Mouse (Mus musculus) hindbrain, embryonic 16.5 days (tissue): ENCODE results near the gene Rcor2. TPM values are rescaled to one million over a fixed set of nuclear protein-coding genes. Genes with fewer than 3 reads are reported as not detected.

Experiments used
- ATAC-seq: fragments of 200-750 bp; cut with Nextera tagmentation; 2 replicates; pipeline ENCODE4 v1.8.0; 2017; ENCODE audit warnings: moderate TSS enrichment, moderate library complexity
- H3K27ac ChIP-seq: fragments of 300-500 bp; sonication (generic); 2 replicates; pipeline ENCODE4 v1.5.1; 2014; ENCODE audit warnings: low read depth, mild to moderate bottlenecking, control low read depth, low read length, moderate library complexity
- H3K27me3 ChIP-seq: fragments of 300-500 bp; sonication (generic); replicated peaks from 2 replicates; pipeline ENCODE4 v1.6.1; 2014; ENCODE audit warnings: low read length; ENCODE audit not compliant: control insufficient read depth, insufficient read depth
- H3K36me3 ChIP-seq: fragments of 300-500 bp; sonication (generic); 2 replicates; pipeline ENCODE4 v1.6.1; 2014; ENCODE audit warnings: mild to moderate bottlenecking, low read length, moderate library complexity, mixed read lengths; ENCODE audit not compliant: control insufficient read depth, insufficient read depth
- H3K4me1 ChIP-seq: fragments of 300-500 bp; sonication (generic); 2 replicates; pipeline ENCODE4 v1.6.1; 2014; ENCODE audit warnings: low read depth, low read length; ENCODE audit not compliant: control insufficient read depth, insufficient read depth
- H3K4me2 ChIP-seq: fragments of 300-500 bp; sonication (generic); 2 replicates; pipeline ENCODE4 v1.6.1; 2014; ENCODE audit warnings: mild to moderate bottlenecking, low read length, control low read depth, moderate library complexity
- H3K4me3 ChIP-seq: fragments of 300-500 bp; sonication (generic); 2 replicates; pipeline ENCODE4 v1.5.1; 2014; ENCODE audit warnings: mild to moderate bottlenecking, low read length, control low read depth, moderate library complexity
- H3K9ac ChIP-seq: fragments of 300-500 bp; sonication (generic); 2 replicates; pipeline ENCODE4 v1.6.1; 2014; ENCODE audit warnings: low read depth, mild to moderate bottlenecking, control low read depth, low read length, moderate library complexity
- H3K9me3 ChIP-seq: fragments of 300-500 bp; sonication (generic); 2 replicates; pipeline ENCODE4 v1.6.1; 2014; ENCODE audit warnings: mild to moderate bottlenecking, low read length, moderate library complexity; ENCODE audit not compliant: control insufficient read depth
- WGBS: fragments of 180-500 bp; shearing (Covaris S2); extraction: QIAGEN DNeasy Blood & Tissue Kit; methylation state at CpG from one replicate; pipeline ENCODE4 v1.1.7; 2014; 5-methylcytosine and 5-hydroxymethylcytosine counted together
- polyA plus RNA-seq: library from polyadenylated mRNA; unstranded; fragments of >200 nt; fragmentation: Nextera tagmentation; extraction: Ambion mirVana; gene quantifications from 2 replicates; pipeline ENCODE4 v1.2.1, GENCODE M21; 2015

Gene Rcor2
- polyA plus RNA-seq, 1 experiment from 2014 or later = 10.5 TPM

DNA sequence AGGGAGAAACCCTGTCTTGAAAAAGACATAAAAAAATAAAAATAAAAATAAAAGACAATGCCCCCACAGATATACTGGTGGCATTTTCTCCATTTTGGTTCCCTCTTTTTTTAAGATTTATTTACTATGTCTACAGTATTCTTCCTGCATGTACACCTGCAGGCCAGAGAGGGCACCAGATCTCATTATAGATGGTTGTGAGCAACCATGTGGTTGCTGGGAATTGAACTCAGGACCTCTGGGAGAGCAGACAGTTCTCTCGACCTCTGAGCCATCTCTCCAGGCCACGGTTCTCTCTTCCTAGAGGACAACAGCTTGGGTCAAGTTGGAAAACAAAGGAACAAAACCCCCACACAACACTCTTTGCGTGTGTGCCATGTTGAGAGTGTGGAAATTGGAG, 5.2 kb upstream of the Rcor2 start:
- no peak for ATAC-seq
- Histone ChIP-seq H3K27ac (no peak overlapping the region), H3K4me2 (no peak overlapping the region), H3K9ac (no peak overlapping the region), H3K36me3 (no peaks in the 10 kb centered on the region), H3K9me3 (peaks cover 2% of the 10 kb centered on the region; the same call in 1 of the 2 replicates), H3K4me3 (no peak overlapping the region), H3K4me1 (peaks cover 25% of the 10 kb centered on the region), H3K27me3 (no peaks in the 10 kb centered on the region)
- WGBS = 88% methylated on average over 3 of the region's 3 CpGs

GRCm38 (mm10) chr19:7262592-7262991, 4.5 kb upstream of the Rcor2 start:
- H3K4me3 ChIP-seq = no peak overlapping the region
- no peaks in the 10 kb centered on the region for H3K27me3 ChIP-seq
- ATAC-seq = no peak
- 86% methylated on average over 1 of the region's 1 CpGs for WGBS
- H3K4me2 ChIP-seq = no peak overlapping the region
- no peak overlapping the region for H3K9ac ChIP-seq
- peaks cover 2% of the 10 kb centered on the region; the same call in 1 of the 2 replicates for H3K9me3 ChIP-seq
- H3K27ac ChIP-seq = no peak overlapping the region
- no peaks in the 10 kb centered on the region for H3K36me3 ChIP-seq
- peaks cover 31% of the 10 kb centered on the region for H3K4me1 ChIP-seq

- Histone ChIP-seq H3K36me3 (no peaks in the 10 kb centered on the region), H3K27me3 (no peaks in the 10 kb centered on the region), H3K9ac (no peak overlapping the region), H3K4me2 (no peak overlapping the region), H3K4me3 (no peak overlapping the region), H3K27ac (peak overlapping the region; percentile 93), H3K4me1 (peaks cover 36% of the 10 kb centered on the region), H3K9me3 (peaks cover 2% of the 10 kb centered on the region; the same call in 1 of the 2 replicates)
- WGBS = 18% methylated on average over 9 of the region's 9 CpGs
- no peak for ATAC-seq
Observed at GRCm38 (mm10) chr19:7264088-7264765, 2.9 kb upstream of the Rcor2 start.

DNA sequence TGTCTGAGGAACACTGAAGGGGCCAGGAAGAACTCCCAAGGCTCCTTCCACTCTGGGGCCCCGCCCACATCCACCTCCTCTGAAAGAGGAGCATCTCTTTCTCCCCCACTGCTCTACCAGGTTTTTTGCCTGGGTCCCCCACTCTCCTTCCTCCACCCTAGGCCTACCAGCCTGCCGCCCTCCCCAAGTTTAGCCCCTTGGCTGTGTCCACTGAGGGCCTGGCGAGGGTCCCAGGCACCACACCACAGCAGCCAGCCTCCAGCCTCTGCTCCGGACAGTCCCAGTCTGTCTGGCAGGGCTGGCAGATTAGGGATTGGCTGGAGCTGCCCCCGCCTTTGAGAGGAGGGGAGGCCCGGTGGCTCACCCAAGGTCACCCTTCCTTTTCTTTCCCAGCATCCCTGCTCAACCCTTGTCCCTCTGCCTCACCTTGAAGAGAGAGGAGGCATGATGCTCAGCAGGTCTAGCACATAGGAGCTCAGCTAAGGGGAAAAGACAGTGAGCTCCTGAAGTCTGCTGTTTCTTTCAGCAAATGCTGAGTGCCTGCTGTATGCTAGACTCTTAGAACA, 2.3 kb upstream of the Rcor2 start:
- H3K27ac ChIP-seq = peak overlapping the region; percentile 93
- no peak overlapping the region for H3K4me3 ChIP-seq
- no peaks in the 10 kb centered on the region for H3K27me3 ChIP-seq
- no peaks in the 10 kb centered on the region for H3K36me3 ChIP-seq
- peaks cover 2% of the 10 kb centered on the region; the same call in 1 of the 2 replicates for H3K9me3 ChIP-seq
- WGBS = 11% methylated on average over 5 of the region's 6 CpGs
- H3K9ac ChIP-seq = no peak overlapping the region
- peaks cover 42% of the 10 kb centered on the region for H3K4me1 ChIP-seq
- ATAC-seq = peak; percentile 3; the same call in 1 of the 2 replicates
- no peak overlapping the region for H3K4me2 ChIP-seq

GRCm38 (mm10) chr19:7265478-7266191, 1.5 kb upstream of the Rcor2 start:
- peak; percentile 17; the same call in 1 of the 2 replicates for ATAC-seq
- Histone ChIP-seq H3K27ac (peak overlapping the region; percentile 93), H3K27me3 (no peaks in the 10 kb centered on the region), H3K4me2 (no peak overlapping the region), H3K9ac (peak overlapping the region; percentile 45), H3K9me3 (peaks cover 2% of the 10 kb centered on the region; the same call in 1 of the 2 replicates), H3K4me1 (peaks cover 50% of the 10 kb centered on the region), H3K4me3 (no peak overlapping the region), H3K36me3 (no peaks in the 10 kb centered on the region)
- 12% methylated on average over 9 of the region's 14 CpGs for WGBS

DNA sequence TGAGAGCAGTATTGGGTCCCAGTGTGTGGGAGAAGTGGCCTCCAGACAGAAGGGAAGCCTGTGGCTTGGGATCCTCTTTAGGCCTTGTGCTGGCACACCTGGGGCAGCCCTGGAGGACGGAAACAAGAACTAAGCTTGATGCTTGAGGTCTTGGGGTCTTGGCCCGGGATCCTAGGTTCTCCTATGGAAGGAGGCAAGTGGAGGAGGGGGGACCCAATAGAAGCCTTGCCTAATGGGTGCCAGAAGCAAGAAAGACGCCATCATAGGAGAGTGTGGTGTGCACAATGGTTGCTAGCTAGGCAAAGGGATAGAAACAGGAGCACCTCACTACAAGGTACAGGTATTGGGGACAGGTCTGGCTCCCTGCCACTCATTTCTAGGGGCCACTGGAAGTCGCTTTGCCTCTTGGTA, 699 bp upstream of the Rcor2 start:
- peaks cover 53% of the 10 kb centered on the region for H3K4me1 ChIP-seq
- 46% methylated on average over 4 of the region's 4 CpGs for WGBS
- 0 out of 2 replicates have a peak overlapping the region, but pooled peaks have one; percentile 45 for H3K9ac ChIP-seq
- ATAC-seq = no peak
- H3K4me2 ChIP-seq = no peak overlapping the region
- H3K9me3 ChIP-seq = peaks cover 2% of the 10 kb centered on the region; the same call in 1 of the 2 replicates
- peak overlapping the region; percentile 93 for H3K27ac ChIP-seq
- H3K4me3 ChIP-seq = no peak overlapping the region
- no peaks in the 10 kb centered on the region for H3K27me3 ChIP-seq
- H3K36me3 ChIP-seq = 0 out of 2 replicates have a peak, but pooled peaks cover 2% of the 10 kb centered on the region

GRCm38 (mm10) chr19:7267781-7268721, 926 bp downstream of the Rcor2 start:
- Histone ChIP-seq H3K4me3 (peak overlapping the region; percentile 82), H3K9me3 (no peaks in the 10 kb centered on the region), H3K27ac (peak overlapping the region; percentile 93), H3K36me3 (peaks cover 4% of the 10 kb centered on the region; the same call in 1 of the 2 replicates), H3K27me3 (no peaks in the 10 kb centered on the region), H3K9ac (peak overlapping the region; percentile 91), H3K4me1 (peaks cover 53% of the 10 kb centered on the region), H3K4me2 (peak overlapping the region; percentile 86)
- WGBS = 1% methylated on average over 45 of the region's 97 CpGs
- peak; percentile 54 for ATAC-seq

- peak overlapping the region; percentile 91 for H3K9ac ChIP-seq
- WGBS = 0% methylated on average over 29 of the region's 30 CpGs
- H3K4me2 ChIP-seq = peak overlapping the region; percentile 86
- no peaks in the 10 kb centered on the region for H3K9me3 ChIP-seq
- H3K27me3 ChIP-seq = no peaks in the 10 kb centered on the region
- ATAC-seq = 0 out of 2 replicates have a peak, but pooled peaks have one; percentile 3
- peak overlapping the region; percentile 93 for H3K27ac ChIP-seq
- peaks cover 53% of the 10 kb centered on the region for H3K4me1 ChIP-seq
- H3K36me3 ChIP-seq = peaks cover 10% of the 10 kb centered on the region; the same call in 1 of the 2 replicates
- H3K4me3 ChIP-seq = peak overlapping the region; percentile 82
Observed at GRCm38 (mm10) chr19:7268722-7269090, 1.6 kb downstream of the Rcor2 start.
